Mouse (Mus musculus): Measurements from ENCODE around the gene Gp1bb.

- TF ChIP-seq CTCF (IDR thresholded peaks at IDR 0.05; ENCODE audit: low read depth) (no peak), EP300 (IDR thresholded peaks at IDR 0.05; ENCODE audit: low read depth) (no peak)
Measured at GRCm38 (mm10) chr16:18623751-18624540, 1.7 kb upstream of the Gp1bb start.

Measured in liver, embryonic 14.5 days (tissue).